Mouse (Mus musculus) urinary bladder, postnatal 4 days (tissue): ENCODE measurements at regions not wholly inside any gene's neighbourhood (a gene's known extent, or its start where the extent isn't known, plus 50 kb on each side); places are given as distances from the start of the nearest gene placed in this dataset.

Source experiments
- DNase-seq, 2 experiments: peaks; one replicate each; pipeline ENCODE4 v3.0.0; 2021 to 2022; ENCODE audit warnings: low spot score in 2 of 2

GRCm38 (mm10) chr8:26808771-26809170 is 168.4 kb upstream of the Zfp703 start:
- DNase-seq: no peak

GRCm38 (mm10) chr8:26809943-26810342 is 167.2 kb upstream of the Zfp703 start:
- no peak for DNase-seq

GRCm38 (mm10) chr8:26811533-26812236 is 165.4 kb upstream of the Zfp703 start:
- no peak for DNase-seq

GRCm38 (mm10) chr8:26813198-26813815 is 163.8 kb upstream of the Zfp703 start:
- no peak for DNase-seq

GRCm38 (mm10) chr8:26815020-26815584 is 162.0 kb upstream of the Zfp703 start:
- DNase-seq: no peak

- no peak for DNase-seq
Measured at GRCm38 (mm10) chr8:26816977-26817376, 160.1 kb upstream of the Zfp703 start.

GRCm38 (mm10) chr8:26824189-26824941 is 152.8 kb upstream of the Zfp703 start:
- no peak for DNase-seq

GRCm38 (mm10) chr8:26828311-26828909 is 148.7 kb upstream of the Zfp703 start:
- no peak for DNase-seq

- DNase-seq: no peak
Measured at GRCm38 (mm10) chr8:26829313-26829712, 147.8 kb upstream of the Zfp703 start.

- no peak for DNase-seq
Measured at GRCm38 (mm10) chr8:26831148-26831547, 146.0 kb upstream of the Zfp703 start.

GRCm38 (mm10) chr8:26831790-26832189 is 145.3 kb upstream of the Zfp703 start:
- DNase-seq: no peak

GRCm38 (mm10) chr8:26832546-26832945 is 144.6 kb upstream of the Zfp703 start:
- no peak for DNase-seq

- DNase-seq: no peak
Measured at GRCm38 (mm10) chr8:26833297-26833696, 143.8 kb upstream of the Zfp703 start.

- DNase-seq: no peak
Measured at GRCm38 (mm10) chr8:26833784-26834183, 143.3 kb upstream of the Zfp703 start.

GRCm38 (mm10) chr8:26834604-26835003 is 142.5 kb upstream of the Zfp703 start:
- DNase-seq: no peak

GRCm38 (mm10) chr8:26835076-26835475 is 142.0 kb upstream of the Zfp703 start:
- no peak for DNase-seq

- no peak for DNase-seq
Measured at GRCm38 (mm10) chr8:26835616-26836015, 141.5 kb upstream of the Zfp703 start.

- no peak for DNase-seq
Measured at GRCm38 (mm10) chr8:26836552-26836951, 140.6 kb upstream of the Zfp703 start.

- no peak for DNase-seq
Measured at GRCm38 (mm10) chr8:26840286-26840685, 136.8 kb upstream of the Zfp703 start.

GRCm38 (mm10) chr8:26840745-26841680 is 136.1 kb upstream of the Zfp703 start:
- no peak for DNase-seq

- DNase-seq: no peak
Measured at GRCm38 (mm10) chr8:26843714-26844113, 133.4 kb upstream of the Zfp703 start.
